Mouse (Mus musculus) MEL (cell line): ENCODE measurements around the gene Neurl4. TPM values are rescaled to one million over a fixed set of nuclear protein-coding genes. Genes with fewer than 3 reads are reported as not detected.

Experiments
- DNase-seq: peaks from one replicate; pipeline ENCODE4 v3.0.0; 2011; ENCODE audit warnings: low read depth, low spot score
- H3K27ac ChIP-seq: 2 replicates; pipeline ENCODE4 v1.5.1; 2012; ENCODE audit warnings: low read depth, mild to moderate bottlenecking, control low read depth, low read length, moderate library complexity; ENCODE audit not compliant: control insufficient read depth
- H3K27me3 ChIP-seq, 2 experiments: fragments of 150-350 bp in 1 of 2; sonication (generic) in 1 of 2; 2 replicates each; pipeline ENCODE4 v1.6.1; 2012; ENCODE audit warnings: low read length in 2 of 2, mild to moderate bottlenecking in 2 of 2, improper control_type of control experiment in 1 of 2, moderate library complexity in 1 of 2; ENCODE audit not compliant: insufficient read depth in 2 of 2, control insufficient read depth in 1 of 2
- H3K36me3 ChIP-seq, 2 experiments: 2 replicates each; pipeline ENCODE4 v1.6.1; 2012 to 2014; ENCODE audit warnings: low read length in 2 of 2, improper control_type of control experiment in 1 of 2, inconsistent platforms in 1 of 2, mild to moderate bottlenecking in 1 of 2; ENCODE audit not compliant: insufficient read depth in 2 of 2, control insufficient read depth in 1 of 2
- H3K4me1 ChIP-seq, 2 experiments: fragments of 150-350 bp in 1 of 2; sonication (generic) in 1 of 2; 2 replicates each; pipeline ENCODE4 v1.6.1; 2012; ENCODE audit warnings: low read length in 2 of 2, improper control_type of control experiment in 1 of 2, mild to moderate bottlenecking in 1 of 2; ENCODE audit not compliant: insufficient read depth in 2 of 2, control insufficient read depth in 1 of 2
- H3K4me3 ChIP-seq, 2 experiments: fragments of 150-350 bp in 1 of 2; sonication (generic) in 1 of 2; 2 replicates each; pipeline ENCODE4 v1.5.1; 2012; ENCODE audit warnings: low read depth in 2 of 2, low read length in 2 of 2, mild to moderate bottlenecking in 2 of 2, moderate library complexity in 2 of 2, control low read depth in 1 of 2, improper control_type of control experiment in 1 of 2; ENCODE audit not compliant: control insufficient read depth in 1 of 2, insufficient read depth in 1 of 2
- H3K79me2 ChIP-seq: 2 replicates; pipeline ENCODE4 v1.6.1; 2012; ENCODE audit warnings: mild to moderate bottlenecking, low read length, moderate library complexity; ENCODE audit not compliant: control insufficient read depth, poor library complexity, insufficient read depth
- H3K9ac ChIP-seq: 2 replicates; pipeline ENCODE4 v1.6.1; 2012; ENCODE audit warnings: low read depth, mild to moderate bottlenecking, control low read depth, low read length, moderate library complexity; ENCODE audit not compliant: control insufficient read depth, poor library complexity, severe bottlenecking
- H3K9me3 ChIP-seq: fragments of 150-350 bp; sonication (generic); replicated peaks from 2 replicates; pipeline ENCODE4 v1.6.1; 2012; ENCODE audit warnings: mild to moderate bottlenecking, low read length, improper control_type of control experiment, moderate library complexity; ENCODE audit not compliant: insufficient read depth
- CHD1 ChIP-seq: IDR thresholded peaks from 2 replicates; pipeline ENCODE4 v1.6.1; 2012; ENCODE audit warnings: low read depth, mild to moderate bottlenecking, inconsistent platforms, low read length, improper control_type of control experiment
- CHD2 ChIP-seq: IDR thresholded peaks from 2 replicates; pipeline ENCODE4 v1.6.1; 2011; ENCODE audit warnings: low read length, improper control_type of control experiment
- CTCF ChIP-seq, 3 experiments: IDR thresholded peaks in 2 of 3; conservative IDR thresholded peaks in 1 of 3; 2 replicates each; pipeline ENCODE4 v1.5.1; 2011 to 2012; ENCODE audit warnings: low read length in 3 of 3, low read depth in 2 of 3, mild to moderate bottlenecking in 2 of 3, improper control_type of control experiment in 1 of 3, inconsistent platforms in 1 of 3, mixed read lengths in 1 of 3, moderate library complexity in 1 of 3; ENCODE audit not compliant: control insufficient read depth in 1 of 3, insufficient read depth in 1 of 3, poor library complexity in 1 of 3, severe bottlenecking in 1 of 3
- E2F4 ChIP-seq: IDR thresholded peaks from 2 replicates; pipeline ENCODE4 v1.6.1; 2011; ENCODE audit warnings: low read depth, low read length, improper control_type of control experiment, borderline replicate concordance
- EP300 ChIP-seq, 2 experiments: IDR thresholded peaks; 2 replicates each; pipeline ENCODE4 v1.6.1; 2011; ENCODE audit warnings: improper control_type of control experiment in 2 of 2, low read length in 2 of 2, low read depth in 1 of 2, mild to moderate bottlenecking in 1 of 2
- ETS1 ChIP-seq: IDR thresholded peaks from 2 replicates; pipeline ENCODE4 v1.6.1; 2012; ENCODE audit warnings: low read depth, mild to moderate bottlenecking, inconsistent platforms, low read length, improper control_type of control experiment, moderate library complexity
- GABPA ChIP-seq: IDR thresholded peaks from 2 replicates; pipeline ENCODE4 v1.6.1; 2012; ENCODE audit warnings: low read depth, mild to moderate bottlenecking, inconsistent platforms, low read length, improper control_type of control experiment, moderate library complexity
- GATA1 ChIP-seq: IDR thresholded peaks from 2 replicates; pipeline ENCODE4 v1.6.1; 2011; ENCODE audit warnings: low read depth, low read length, improper control_type of control experiment
- HCFC1 ChIP-seq: IDR thresholded peaks from 2 replicates; pipeline ENCODE4 v1.6.1; 2012; ENCODE audit warnings: low read depth, mild to moderate bottlenecking, inconsistent platforms, low read length, improper control_type of control experiment, moderate library complexity
- JUND ChIP-seq: IDR thresholded peaks from 2 replicates; pipeline ENCODE4 v1.6.1; 2011; ENCODE audit warnings: low read depth, mild to moderate bottlenecking, improper control_type of control experiment, low read length
- KAT2A ChIP-seq: conservative IDR thresholded peaks from 2 replicates; pipeline ENCODE4 v1.6.1; 2012; ENCODE audit warnings: low read depth, low read length, improper control_type of control experiment, inconsistent platforms
- MAX ChIP-seq: IDR thresholded peaks from 2 replicates; pipeline ENCODE4 v1.6.1; 2011; ENCODE audit warnings: low read length, improper control_type of control experiment
- MAZ ChIP-seq: IDR thresholded peaks from 2 replicates; pipeline ENCODE4 v1.6.1; 2012; ENCODE audit warnings: low read depth, mild to moderate bottlenecking, inconsistent platforms, low read length, improper control_type of control experiment
- MEF2A ChIP-seq: IDR thresholded peaks from 2 replicates; pipeline ENCODE4 v1.6.1; 2014; ENCODE audit warnings: low read depth, mild to moderate bottlenecking, inconsistent platforms, low read length, improper control_type of control experiment; ENCODE audit not compliant: poor library complexity, insufficient replicate concordance, severe bottlenecking; ENCODE audit errors: extremely low read depth
- MXI1 ChIP-seq: IDR thresholded peaks from 2 replicates; pipeline ENCODE4 v1.6.1; 2011; ENCODE audit warnings: mild to moderate bottlenecking, low read depth, low read length, improper control_type of control experiment
- MYB ChIP-seq: IDR thresholded peaks from 2 replicates; pipeline ENCODE4 v1.6.1; 2011; ENCODE audit warnings: mild to moderate bottlenecking, low read depth, low read length, improper control_type of control experiment
- MYC ChIP-seq: IDR thresholded peaks from 2 replicates; pipeline ENCODE4 v1.6.1; 2011; ENCODE audit warnings: low read depth, mild to moderate bottlenecking, low read length, improper control_type of control experiment, moderate library complexity
- NELFE ChIP-seq: IDR thresholded peaks from 2 replicates; pipeline ENCODE4 v1.6.1; 2011; ENCODE audit warnings: low read depth, low read length, improper control_type of control experiment
- POLR2A ChIP-seq, 2 experiments: IDR thresholded peaks; 2 replicates each; pipeline ENCODE4 v1.6.1; 2011 to 2012; ENCODE audit warnings: low read length in 2 of 2, mild to moderate bottlenecking in 2 of 2, control low read depth in 1 of 2, improper control_type of control experiment in 1 of 2, low read depth in 1 of 2, moderate library complexity in 1 of 2; ENCODE audit not compliant: control insufficient read depth in 1 of 2, insufficient read depth in 1 of 2, poor library complexity in 1 of 2
- RAD21 ChIP-seq: IDR thresholded peaks from 2 replicates; pipeline ENCODE4 v1.6.1; 2011; ENCODE audit warnings: mild to moderate bottlenecking, low read depth, low read length, improper control_type of control experiment
- RCOR1 ChIP-seq: IDR thresholded peaks from 2 replicates; pipeline ENCODE4 v1.6.1; 2012; ENCODE audit warnings: low read depth, mild to moderate bottlenecking, inconsistent platforms, low read length, improper control_type of control experiment
- SIN3A ChIP-seq: IDR thresholded peaks from 2 replicates; pipeline ENCODE4 v1.6.1; 2012; ENCODE audit warnings: low read length, improper control_type of control experiment, inconsistent platforms
- SMC3 ChIP-seq: IDR thresholded peaks from 2 replicates; pipeline ENCODE4 v1.6.1; 2011; ENCODE audit warnings: low read depth, low read length, improper control_type of control experiment
- TAL1 ChIP-seq: IDR thresholded peaks from 2 replicates; pipeline ENCODE4 v1.6.1; 2012; ENCODE audit warnings: mild to moderate bottlenecking, inconsistent platforms, low read length, moderate library complexity, mixed read lengths
- TBP ChIP-seq: IDR thresholded peaks from 2 replicates; pipeline ENCODE4 v1.8.0; 2011; ENCODE audit warnings: low read depth, low read length, improper control_type of control experiment
- TCF12 ChIP-seq: IDR thresholded peaks from 2 replicates; pipeline ENCODE4 v1.6.1; 2014; ENCODE audit warnings: low read depth, mild to moderate bottlenecking, inconsistent platforms, low read length, improper control_type of control experiment, moderate library complexity
- UBTF ChIP-seq: IDR thresholded peaks from 2 replicates; pipeline ENCODE4 v1.6.1; 2012; ENCODE audit warnings: low read depth, mild to moderate bottlenecking, inconsistent platforms, low read length, improper control_type of control experiment, moderate library complexity, borderline replicate concordance; ENCODE audit not compliant: insufficient read depth
- ZC3H11A ChIP-seq: IDR thresholded peaks from 2 replicates; pipeline ENCODE4 v1.6.1; 2012; ENCODE audit warnings: low read depth, mild to moderate bottlenecking, inconsistent platforms, low read length, improper control_type of control experiment
- ZKSCAN1 ChIP-seq: IDR thresholded peaks from 2 replicates; pipeline ENCODE4 v1.6.1; 2012; ENCODE audit warnings: low read depth, mild to moderate bottlenecking, inconsistent platforms, low read length, improper control_type of control experiment, moderate library complexity
- ZMIZ1 ChIP-seq: IDR thresholded peaks from 2 replicates; pipeline ENCODE4 v1.6.1; 2012; ENCODE audit warnings: low read depth, mild to moderate bottlenecking, inconsistent platforms, low read length, improper control_type of control experiment, moderate library complexity
- ZNF384 ChIP-seq: IDR thresholded peaks from 2 replicates; pipeline ENCODE4 v1.6.1; 2012; ENCODE audit warnings: low read depth, mild to moderate bottlenecking, inconsistent platforms, low read length, improper control_type of control experiment
- polyA plus RNA-seq, 2 experiments: library from polyadenylated mRNA; stranded (reverse) in 1 of 2; unstranded in 1 of 2; fragments of >175 nt in 1 of 2; fragments of >200 nt in 1 of 2; gene quantifications; 2 replicates each; pipeline versions ENCODE4 v1.2.1 to v1.2.4; 2012; ENCODE audit warnings: low replicate concordance in 2 of 2, low read depth in 1 of 2; ENCODE audit not compliant: insufficient read length in 2 of 2, insufficient read depth in 1 of 2, missing spikeins in 1 of 2
- total RNA-seq: library from RNA; depleted of rRNA; stranded (reverse); fragments of 300-350 nt; gene quantifications from 2 replicates; pipeline ENCODE4 v1.2.3, GENCODE M21; 2012

Neurl4 gene
- total and polyA plus RNA-seq, 3 experiments = 50.9 to 58.0 TPM; not detected in 1

DNA sequence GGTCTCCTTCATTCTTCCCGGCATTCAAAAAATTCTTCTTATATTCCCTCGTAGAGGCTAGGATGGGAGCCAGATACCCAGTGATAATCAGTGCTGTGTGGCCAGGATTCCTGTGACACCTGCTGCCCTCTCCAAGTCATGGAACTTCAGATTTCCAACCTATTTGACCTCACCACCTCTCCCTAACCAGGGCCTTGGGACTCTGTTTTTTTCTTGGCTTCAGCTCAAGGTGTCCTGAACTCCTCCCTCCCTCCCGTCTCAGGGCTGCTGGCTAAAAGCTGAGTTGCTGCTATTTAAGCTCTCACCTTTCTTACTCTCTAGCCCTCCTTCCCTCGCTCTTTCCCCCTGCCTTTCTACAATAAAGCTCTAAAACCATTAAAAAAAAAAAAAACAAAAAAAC is 1.0 kb upstream of the Neurl4 start:
- peaks cover 18% of the 10 kb centered on the region for H3K79me2 ChIP-seq
- no peaks in the 10 kb centered on the region for H3K9me3 ChIP-seq
- DNase-seq = no peak
- no peaks in the 10 kb centered on the region for H3K27me3 ChIP-seq
- TF ChIP-seq ZNF384 (peak; percentile 58; the same call in 1 of the 2 replicates), ZKSCAN1 (no peak), MXI1 (no peak)
- H3K9ac ChIP-seq = no peak overlapping the region
- no peak overlapping the region for H3K4me3 ChIP-seq
- H3K4me1 ChIP-seq = peaks cover 2 to 16% of the 10 kb centered on the region in 2 experiments; a peak in 2 of 4 replicates
- peaks cover 0 to 6% of the 10 kb centered on the region in 2 experiments; a peak in 3 of 4 replicates for H3K36me3 ChIP-seq
- H3K27ac ChIP-seq = no peak overlapping the region

DNA sequence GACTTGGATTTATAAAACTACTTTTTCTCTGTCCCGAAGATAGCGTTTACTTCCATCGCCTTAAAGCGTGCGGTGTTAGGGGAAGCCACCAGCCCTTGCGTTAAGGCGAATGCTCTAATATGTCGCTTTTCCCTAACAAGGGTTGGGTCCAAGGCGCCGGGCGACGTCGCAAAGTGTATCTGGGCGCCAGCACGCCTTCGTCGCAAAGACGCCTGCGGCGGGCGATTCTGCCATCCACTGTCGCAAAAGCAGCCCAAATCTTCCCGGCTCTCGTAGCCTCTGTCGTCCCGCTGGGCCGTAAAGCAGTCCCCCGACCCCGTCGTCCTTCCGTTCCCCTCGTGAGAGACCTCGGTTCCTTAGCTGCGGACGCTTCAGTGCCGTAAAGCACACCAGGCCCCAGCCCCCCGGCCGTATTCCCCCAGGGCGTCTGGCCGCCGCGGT is 554 bp downstream of the Neurl4 start:
- DNase-seq = peak; percentile 100
- H3K4me1 ChIP-seq = peaks cover 0 to 12% of the 10 kb centered on the region in 2 experiments; a peak in 2 of 4 replicates
- peak overlapping the region; percentile 95 for H3K27ac ChIP-seq
- H3K36me3 ChIP-seq = peaks cover 3 to 5% of the 10 kb centered on the region in 2 experiments; a peak in 2 of 4 replicates
- peak overlapping the region; percentile 81 for H3K9ac ChIP-seq
- H3K9me3 ChIP-seq = no peaks in the 10 kb centered on the region
- peaks cover 18% of the 10 kb centered on the region for H3K79me2 ChIP-seq
- peak overlapping the region; percentile 58 to 77 for H3K4me3 ChIP-seq
- H3K27me3 ChIP-seq = no peaks in the 10 kb centered on the region
- TF ChIP-seq KAT2A = peak; percentile 99
- TF ChIP-seq CHD1 = peak; percentile 84; the same call in 1 of the 2 replicates
- peak; percentile 79; the same call in 1 of the 2 replicates for TF ChIP-seq UBTF
- TF ChIP-seq NELFE = peak; percentile 61; the same call in 1 of the 2 replicates
- 0 out of 2 replicates have a peak, but pooled peaks have one; percentile 16 for TF ChIP-seq CHD2
- TF ChIP-seq MEF2A = peak; percentile 13; the same call in 1 of the 2 replicates
- peak; percentile 74; the same call in 1 of the 2 replicates for TF ChIP-seq MYC
- no peak for TF ChIP-seq ZNF384
- TF ChIP-seq RCOR1 = no peak
- TF ChIP-seq JUND = no peak; the same call in 1 of the 2 replicates
- TF ChIP-seq HCFC1 = peak; percentile 95
- TF ChIP-seq RAD21 = no peak
- no peak; the same call in 1 of the 2 replicates for TF ChIP-seq ETS1
- TF ChIP-seq GATA1 = peak; percentile 2; the same call in 1 of the 2 replicates
- TF ChIP-seq GABPA = peak; percentile 44; the same call in 1 of the 2 replicates
- no peak for TF ChIP-seq CTCF (IDR thresholded peaks at IDR 0.05 in 2 of 3, conservative IDR thresholded peaks at IDR 0.05 in 1 of 3; ENCODE audit: control insufficient read depth in 1 of 3, insufficient read depth in 1 of 3, low read depth in 2 of 3, low read length in 3 of 3, poor library complexity in 1 of 3, severe bottlenecking in 1 of 3)
- TF ChIP-seq ZC3H11A = no peak
- TF ChIP-seq MAX = peak; percentile 88
- TF ChIP-seq TBP = peak; percentile 66; the same call in 1 of the 2 replicates
- peak; percentile 12; the same call in 1 of the 2 replicates for TF ChIP-seq ZMIZ1
- peak; percentile 98 for TF ChIP-seq MAZ
- TF ChIP-seq SIN3A = peak; percentile 91
- no peak for TF ChIP-seq SMC3
- peak in 1 of 2 experiments; percentile 17; a peak in 2 of 4 replicates for TF ChIP-seq POLR2A (IDR thresholded peaks at IDR 0.05; ENCODE audit: control insufficient read depth in 1 of 2, insufficient read depth in 1 of 2, low read depth in 1 of 2, low read length in 2 of 2, poor library complexity in 1 of 2)
- peak; percentile 85 for TF ChIP-seq E2F4
- TF ChIP-seq ZKSCAN1 = no peak
- no peak for TF ChIP-seq EP300 (IDR thresholded peaks at IDR 0.05; ENCODE audit: low read depth in 1 of 2, low read length in 2 of 2)
- peak; percentile 60 for TF ChIP-seq TCF12
- peak; percentile 89 for TF ChIP-seq MXI1
- TF ChIP-seq TAL1 = no peak
- TF ChIP-seq MYB = no peak
